Mouse (Mus musculus) CH12.LX (cell line): Measurements from ENCODE around the gene Igf1r.

Source experiments
- CTCF ChIP-seq, 2 experiments: IDR thresholded peaks in 1 of 2; conservative IDR thresholded peaks in 1 of 2; 2 replicates each; pipeline ENCODE4 v1.5.1; 2011 to 2012; ENCODE audit warnings: low read depth in 2 of 2, low read length in 2 of 2, improper control_type of control experiment in 1 of 2, inconsistent platforms in 1 of 2, mild to moderate bottlenecking in 1 of 2, moderate library complexity in 1 of 2
- MAX ChIP-seq: IDR thresholded peaks from 2 replicates; pipeline ENCODE4 v1.6.1; 2011; ENCODE audit warnings: low read length, improper control_type of control experiment
- PAX5 ChIP-seq: IDR thresholded peaks from 2 replicates; pipeline ENCODE4 v1.6.1; 2012; ENCODE audit warnings: low read length, inconsistent platforms, mixed read lengths
- POLR2A ChIP-seq: IDR thresholded peaks from 2 replicates; pipeline ENCODE4 v1.6.1; 2011; ENCODE audit warnings: low read depth, mild to moderate bottlenecking, improper control_type of control experiment, low read length
- ZC3H11A ChIP-seq: IDR thresholded peaks from 2 replicates; pipeline ENCODE4 v1.6.1; 2012; ENCODE audit warnings: low read depth, mild to moderate bottlenecking, inconsistent platforms, low read length, improper control_type of control experiment

DNA sequence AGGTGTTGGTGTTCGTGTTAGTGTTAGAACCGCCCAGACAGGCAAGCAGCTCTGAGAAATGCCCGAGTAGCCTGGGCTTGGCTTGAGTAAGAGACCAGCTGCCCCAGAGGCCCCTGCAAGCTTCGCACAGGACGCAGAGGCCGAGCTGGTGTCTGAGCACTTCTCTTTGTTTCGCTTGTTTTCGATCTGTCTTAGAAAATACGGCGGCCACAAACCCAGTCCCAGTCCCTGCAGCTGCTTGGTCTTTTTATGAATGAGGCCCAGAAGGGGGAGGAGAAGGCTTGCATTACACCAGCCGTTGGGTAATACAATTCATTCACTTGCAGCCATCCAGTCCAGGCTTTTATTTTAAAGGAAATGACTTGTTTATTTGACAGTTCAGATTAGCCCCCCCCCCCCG, 132.7 kb downstream of the Igf1r start:
- TF ChIP-seq PAX5 (no peak), MAX (no peak), CTCF (conservative IDR thresholded peaks at IDR 0.05 in 1 of 2, IDR thresholded peaks at IDR 0.05 in 1 of 2; ENCODE audit: low read depth in 2 of 2, low read length in 2 of 2) (no peak), ZC3H11A (no peak), POLR2A (no peak)
